Mouse (Mus musculus): ENCODE results near the gene Tent2.
"Not testable (repeated sequence)": the region's sequence is repeated elsewhere in the genome, so short reads cannot be mapped to it uniquely, and the experiment has no call there.

- TF ChIP-seq POLR2A (IDR thresholded peaks at IDR 0.05; ENCODE audit: low read depth, low read length); CTCF (IDR thresholded peaks at IDR 0.05; ENCODE audit: borderline replicate concordance, insufficient read depth, low read length): not testable (repeated sequence)
Observed at GRCm38 (mm10) chr13:93187792-93188191, 4.4 kb downstream of the Tent2 start.
